ENCODE assay signal across 9 mouse cellular contexts in genomic region chr7:113961500-113961895, GRCm38 (mm10).
DNase-seq lines count a peak whose midpoint lies in the region; ATAC-seq and TF ChIP-seq lines count a peak whose summit lies in the region.
"Had no signal": no experiment of that assay in that cellular context is flagged by ENCODE, and none has a peak within 500 bp of the region (broad histone marks: within the 10 kb centered on the region; RNA-seq: fewer than 3 reads in every experiment).

No protein-coding gene starts in this region.

- H3K36me3 ChIP-seq in heart, adult 2 months (ENCODE audit: control insufficient read depth, insufficient read depth, low read length), result no peaks in the 10 kb centered on the region
- no peaks in the 10 kb centered on the region for H3K36me3 ChIP-seq in testis, adult 2 months (ENCODE audit: control insufficient read depth, insufficient read depth, low read length)
- no peaks in the 10 kb centered on the region for H3K36me3 ChIP-seq in kidney, embryonic 16.5 days (ENCODE audit: insufficient read depth, low read length)

- WGBS in heart, adult 2 months, result 55% methylated on average over 3 of the region's 3 CpGs
- WGBS in kidney, embryonic 16.5 days, result 78% methylated on average over 3 of the region's 3 CpGs

- H3K4me1 ChIP-seq in heart, adult 2 months (ENCODE audit: control insufficient read depth, insufficient read depth, low read length), result peaks cover 6% of the 10 kb centered on the region
- H3K4me1 ChIP-seq in testis, adult 2 months (ENCODE audit: control insufficient read depth, insufficient read depth, low read length), result no peaks in the 10 kb centered on the region
- H3K4me1 ChIP-seq in kidney, embryonic 16.5 days (ENCODE audit: insufficient read depth, low read length), result no peaks in the 10 kb centered on the region

- no peaks in the 10 kb centered on the region for H3K79me2 ChIP-seq in heart, adult 2 months (replicated peaks; ENCODE audit: control insufficient read depth, insufficient read depth, low read length)

- H3K27ac ChIP-seq in heart, adult 2 months, result peak overlapping the region; percentile 24; the same call in 1 of the 2 replicates
- peak overlapping the region; percentile 72 for H3K27ac ChIP-seq in testis, adult 2 months (ENCODE audit: control insufficient read depth, insufficient read depth, low read depth, low read length)
- H3K27ac ChIP-seq in layer of hippocampus, adult 2 months, result peak overlapping the region; percentile 84
- H3K27ac ChIP-seq in kidney, embryonic 16.5 days (ENCODE audit: low read length), result no peak overlapping the region
- H3K27ac ChIP-seq: liver, embryonic 14.5 days had no signal

- ATAC-seq in megakaryocyte progenitor cell, adult 5-6 weeks (replicated peaks; ENCODE audit: poor library complexity), result no peak
- no peak for ATAC-seq in kidney, embryonic 16.5 days (ENCODE audit: low FRiP score, low TSS enrichment)

- no peak overlapping the region for H3K4me3 ChIP-seq in heart, adult 2 months
- no peak overlapping the region for H3K4me3 ChIP-seq in testis, adult 2 months (ENCODE audit: control insufficient read depth, low read depth, low read length)
- H3K4me3 ChIP-seq in layer of hippocampus, adult 2 months, result no peak overlapping the region
- H3K4me3 ChIP-seq in kidney, embryonic 16.5 days (ENCODE audit: low read length), result no peak overlapping the region

- TF ChIP-seq EP300 in heart, adult 2 months (IDR thresholded peaks at IDR 0.05; ENCODE audit: insufficient read depth, low read depth, low read length), result no peak

- no peak overlapping the region for H3K9ac ChIP-seq in heart, adult 2 months (ENCODE audit: low read depth, low read length)
- no peak overlapping the region for H3K9ac ChIP-seq in kidney, embryonic 16.5 days (replicated peaks; ENCODE audit: low read length)
- H3K9ac ChIP-seq: liver, embryonic 14.5 days had no signal

- intact Hi-C loops in heart, adult 2 months (cut with DNase I), result loop anchor here (5.0 kb wide), 1 partner anchor 194 kb away; the partner anchor contains the start of gene Spon1

- no peak overlapping the region for H3K4me2 ChIP-seq in kidney, embryonic 16.5 days (replicated peaks; ENCODE audit: low read depth, low read length)

- no peaks in the 10 kb centered on the region for H3K27me3 ChIP-seq in heart, adult 2 months (ENCODE audit: control insufficient read depth, insufficient read depth, low read length)
- no peaks in the 10 kb centered on the region for H3K27me3 ChIP-seq in testis, adult 2 months (ENCODE audit: control insufficient read depth, insufficient read depth, low read length)
- no peaks in the 10 kb centered on the region for H3K27me3 ChIP-seq in kidney, embryonic 16.5 days (ENCODE audit: insufficient read depth, low read length)

- TF ChIP-seq POLR2A in heart, adult 2 months (IDR thresholded peaks at IDR 0.05; ENCODE audit: insufficient read depth, low read depth, low read length), result no peak
- TF ChIP-seq POLR2A in testis, adult 2 months (IDR thresholded peaks at IDR 0.05; ENCODE audit: control insufficient read depth, low read depth, low read length), result no peak

- H3K9me3 ChIP-seq in kidney, embryonic 16.5 days (ENCODE audit: low read length), result no peaks in the 10 kb centered on the region

- DNase-seq in heart, adult 2 months, result peak; percentile 13 to 26
- DNase-seq in heart, postnatal 4 days, result no peak
- no peak for DNase-seq in testis, postnatal 10 days (ENCODE audit: low spot score)
- DNase-seq in layer of hippocampus, adult 2 months (ENCODE audit: low spot score in 2 of 2), result peak in 1 of 2 experiments; percentile 30
- no peak for DNase-seq in kidney, postnatal 14 days

- TF ChIP-seq CTCF in heart, adult 2 months (IDR thresholded peaks at IDR 0.05), result no peak
- no peak for TF ChIP-seq CTCF in testis, adult 2 months (IDR thresholded peaks at IDR 0.05; ENCODE audit: control insufficient read depth, insufficient read depth, insufficient replicate concordance, low read depth, low read length)
- TF ChIP-seq CTCF in layer of hippocampus, adult 2 months (conservative IDR thresholded peaks at IDR 0.05), result no peak

Comparison
In these comparisons a context has a peak if more than half of its experiments do, and no peak if none do; other contexts are left out.
1. DNase-seq: peak in heart, adult 2 months (2 of 2); none in heart, postnatal 4 days (single experiment), testis, postnatal 10 days (single experiment) and kidney, postnatal 14 days (single experiment).